Mouse (Mus musculus): Measurements from ENCODE around the gene Itga9. TPM values are rescaled to one million over a fixed set of nuclear protein-coding genes. Genes with fewer than 3 reads are reported as not detected.

Itga9 gene
- polyA plus RNA-seq, 1 experiment from 2014 or later: 27.9 TPM

DNA sequence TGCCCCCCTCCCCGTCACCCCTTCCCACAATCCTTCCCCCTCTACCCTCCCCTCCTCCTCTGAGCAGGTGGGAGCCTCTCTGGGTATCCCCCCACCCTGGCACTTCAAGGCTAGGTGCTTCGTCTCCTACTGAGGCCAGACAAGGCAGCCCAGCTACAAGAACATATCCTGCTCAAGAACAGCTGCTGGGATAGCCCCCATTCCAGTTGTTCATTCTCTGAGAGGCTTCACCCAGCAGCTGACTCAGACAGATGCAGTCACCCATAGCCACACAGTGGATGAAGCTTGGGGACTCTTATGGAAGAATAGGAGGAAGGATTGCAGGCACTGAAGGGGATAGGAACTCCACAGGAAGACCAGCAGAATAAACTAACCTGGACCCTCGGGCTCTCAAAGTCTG, 157.2 kb downstream of the Itga9 start:
- in situ Hi-C loops (cut with MboI; ENCODE audit: low pct_unique_long_range_greater_than_20kb): no loop called here
- no peak for TF ChIP-seq CTCF (IDR thresholded peaks at IDR 0.05)
- POLR2A ChIA-PET: interaction anchor here (0.6 kb wide), 1 partner anchor 145 kb away, joined by 3 read pairs; no protein-coding TSS in a partner anchor
- ATAC-seq (no peak), DNase-seq (ENCODE audit: low read depth, low spot score) (no peak)
- no peaks in the 10 kb centered on the region for H3K27me3 ChIP-seq
- CTCF ChIA-PET: no interaction called here

DNA sequence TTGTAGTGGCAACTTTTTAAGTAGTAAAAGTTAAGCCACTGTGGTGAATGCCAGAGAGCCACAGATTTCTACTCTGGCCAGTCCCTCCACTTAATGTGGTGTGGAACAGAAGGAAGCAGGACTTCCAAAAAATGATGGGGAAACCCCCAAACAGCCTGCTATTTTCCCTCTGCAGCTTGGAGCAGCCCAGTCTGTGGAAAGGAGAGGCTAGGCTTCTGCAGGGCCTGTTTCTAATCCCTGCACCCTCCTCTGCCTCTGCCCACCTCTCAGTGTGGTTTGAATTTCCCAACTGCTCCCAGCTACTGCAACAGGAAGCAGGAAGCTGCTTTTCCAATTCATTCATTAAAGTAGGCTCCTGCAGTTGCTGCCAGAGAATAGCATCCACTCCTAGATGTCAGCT, 158.6 kb downstream of the Itga9 start:
- ChIA-PET POLR2A (interaction anchor here (1.0 kb wide), 1 partner anchor 9 kb away, joined by 3 read pairs; no protein-coding TSS in a partner anchor), CTCF (interaction anchor here (0.9 kb wide), 1 partner anchor 90 kb away, joined by 3 read pairs; no protein-coding TSS in a partner anchor)
- no peak for TF ChIP-seq CTCF (IDR thresholded peaks at IDR 0.05)
- no peaks in the 10 kb centered on the region for H3K27me3 ChIP-seq
- DNase-seq (ENCODE audit: low read depth, low spot score) (no peak), ATAC-seq (no peak)
- in situ Hi-C loops (cut with MboI; ENCODE audit: low pct_unique_long_range_greater_than_20kb): no loop called here

DNA sequence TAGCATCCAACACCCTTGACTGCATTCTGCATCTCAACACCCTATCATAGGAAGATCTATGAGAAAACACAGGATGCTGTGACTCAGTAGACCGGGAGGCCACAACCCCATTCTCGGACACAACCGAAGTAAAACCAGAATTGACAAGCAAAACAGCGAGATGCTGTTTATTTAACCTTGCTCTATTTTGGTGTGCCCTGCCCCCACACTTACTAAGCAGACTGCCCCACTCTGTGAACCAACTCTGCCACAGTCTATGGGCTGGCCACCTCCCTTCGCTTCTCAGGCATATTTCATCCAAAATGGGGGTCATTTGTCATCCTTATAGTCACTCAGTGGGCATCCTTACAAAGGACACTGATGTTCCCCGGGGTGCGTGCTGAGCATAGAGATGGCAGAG, 160.5 kb downstream of the Itga9 start:
- POLR2A ChIA-PET: no interaction called here
- in situ Hi-C loops (cut with MboI; ENCODE audit: low pct_unique_long_range_greater_than_20kb): no loop called here
- DNase-seq (ENCODE audit: low read depth, low spot score) (no peak), ATAC-seq (no peak)
- no peak for TF ChIP-seq CTCF (IDR thresholded peaks at IDR 0.05)
- H3K27me3 ChIP-seq: no peaks in the 10 kb centered on the region
- CTCF ChIA-PET: no interaction called here

DNA sequence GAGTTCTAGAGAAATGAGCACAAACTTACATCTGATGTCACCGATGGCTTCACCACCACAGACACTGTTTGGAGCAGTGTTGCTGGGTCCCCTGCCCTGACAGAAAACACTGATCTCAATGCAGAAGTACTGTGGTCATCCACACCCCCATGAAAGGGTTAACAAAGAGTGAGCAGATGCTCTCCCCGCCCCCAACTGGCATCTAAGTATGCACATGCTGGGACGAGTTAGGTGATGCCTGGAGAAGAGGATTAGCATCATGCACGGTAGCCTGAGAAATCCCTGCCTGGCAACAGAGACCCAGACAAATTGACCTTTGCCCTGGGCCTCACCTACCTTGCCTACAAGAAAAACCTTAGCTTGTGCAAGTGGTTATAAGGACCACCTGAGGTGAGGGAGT, 162.1 kb downstream of the Itga9 start:
- no peak for ATAC-seq
- POLR2A ChIA-PET: no interaction called here
- CTCF ChIA-PET: no interaction called here
- no peaks in the 10 kb centered on the region for H3K27me3 ChIP-seq
- no peak for TF ChIP-seq CTCF (IDR thresholded peaks at IDR 0.05)
- in situ Hi-C loops (cut with MboI; ENCODE audit: low pct_unique_long_range_greater_than_20kb): no loop called here
- no peak for DNase-seq (ENCODE audit: low read depth, low spot score)

DNA sequence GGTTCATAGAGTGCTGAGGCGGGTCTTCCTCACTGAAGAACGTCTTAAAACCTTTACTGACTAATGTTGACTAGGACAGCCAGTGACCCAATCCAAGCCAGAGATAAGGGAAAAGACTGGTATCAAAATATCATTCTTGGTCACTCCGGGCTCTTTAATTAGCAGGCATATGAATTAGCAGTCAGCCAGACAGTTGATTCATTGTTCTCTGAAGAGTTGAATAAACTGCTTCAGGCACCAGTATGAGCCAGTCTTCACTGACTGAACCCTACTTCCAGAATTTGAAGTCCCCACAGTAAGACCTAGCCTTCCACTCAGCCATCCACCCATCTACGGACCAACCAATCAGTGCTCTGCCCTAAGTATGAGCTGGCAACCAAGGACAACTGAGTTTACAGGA, 163.9 kb downstream of the Itga9 start:
- ChIA-PET POLR2A (no interaction called here), CTCF (no interaction called here)
- DNase-seq (ENCODE audit: low read depth, low spot score) (no peak), ATAC-seq (no peak)
- in situ Hi-C loops (cut with MboI; ENCODE audit: low pct_unique_long_range_greater_than_20kb): no loop called here
- no peak for TF ChIP-seq CTCF (IDR thresholded peaks at IDR 0.05)
- no peaks in the 10 kb centered on the region for H3K27me3 ChIP-seq

DNA sequence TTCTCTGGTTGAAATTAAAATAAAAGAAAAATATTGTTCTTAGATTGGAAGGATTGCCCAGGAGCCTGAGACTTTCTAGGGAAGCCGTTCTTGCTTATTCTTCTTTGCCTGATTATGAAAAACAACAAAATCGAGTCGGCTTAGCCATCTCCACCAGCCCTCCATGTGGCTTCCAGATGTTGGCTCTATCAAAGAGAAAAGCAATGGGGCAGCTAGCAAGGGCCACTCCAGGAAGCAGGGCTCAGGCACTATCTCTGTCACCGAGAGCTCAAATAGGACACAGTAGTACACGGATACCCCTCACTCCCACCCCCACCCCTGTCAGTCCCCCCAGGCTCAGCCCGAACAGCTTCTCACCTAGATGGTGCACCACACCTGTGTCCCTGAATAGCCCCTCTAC, 168.2 kb downstream of the Itga9 start:
- ATAC-seq (no peak), DNase-seq (ENCODE audit: low read depth, low spot score) (no peak)
- CTCF ChIA-PET: no interaction called here
- in situ Hi-C loops (cut with MboI; ENCODE audit: low pct_unique_long_range_greater_than_20kb): no loop called here
- POLR2A ChIA-PET: no interaction called here
- TF ChIP-seq CTCF (IDR thresholded peaks at IDR 0.05): no peak
- no peaks in the 10 kb centered on the region for H3K27me3 ChIP-seq

DNA sequence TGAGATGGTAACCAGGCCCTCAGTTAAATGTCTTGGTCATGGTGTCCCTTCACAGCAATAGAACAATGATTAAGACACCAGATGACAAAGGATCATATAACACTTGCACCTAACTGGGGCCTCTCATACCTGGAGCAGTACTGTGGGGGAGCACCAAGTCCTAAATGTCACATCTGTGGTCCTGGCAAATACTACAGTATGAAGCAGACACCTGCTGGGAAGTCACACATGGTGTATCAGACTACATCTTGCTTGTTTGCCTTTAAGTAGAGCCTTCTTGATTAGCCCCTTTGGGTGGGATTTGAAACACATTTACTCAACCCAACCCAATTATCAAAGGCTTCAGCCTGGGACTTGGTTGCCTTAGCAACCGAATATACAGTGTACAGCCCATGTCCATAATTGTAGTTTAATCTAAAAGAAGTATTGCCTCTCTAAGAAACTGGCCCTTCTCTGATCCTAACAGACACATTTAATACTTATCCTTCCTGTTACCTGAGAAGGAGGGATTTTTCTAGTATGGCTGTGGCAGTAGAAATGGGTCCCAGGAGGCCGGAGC, 170.5 kb downstream of the Itga9 start:
- ChIA-PET CTCF (no interaction called here), POLR2A (no interaction called here)
- ATAC-seq: no peak
- in situ Hi-C loops (cut with MboI; ENCODE audit: low pct_unique_long_range_greater_than_20kb): no loop called here
- TF ChIP-seq CTCF (IDR thresholded peaks at IDR 0.05): no peak
- no peaks in the 10 kb centered on the region for H3K27me3 ChIP-seq
- DNase-seq (ENCODE audit: low read depth, low spot score): no peak

DNA sequence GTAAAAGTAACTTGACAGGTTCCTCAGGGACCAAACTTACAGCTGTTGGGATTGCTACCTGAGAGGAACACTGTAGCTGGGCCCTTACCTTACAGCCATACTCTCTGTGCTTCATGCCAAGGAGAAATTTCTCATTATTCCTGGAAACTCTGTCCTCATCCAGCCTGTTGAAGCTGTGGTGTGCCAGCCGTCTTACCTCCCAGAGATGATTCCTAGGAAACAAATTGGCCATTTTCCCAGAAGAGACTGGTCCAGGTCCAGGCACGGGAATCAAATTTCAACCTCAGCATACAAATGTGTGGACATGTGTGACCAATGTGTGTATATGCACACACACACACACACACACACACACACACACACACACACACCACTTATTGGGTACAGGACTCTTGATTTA, 172.1 kb downstream of the Itga9 start:
- no peak for TF ChIP-seq CTCF (IDR thresholded peaks at IDR 0.05)
- H3K27me3 ChIP-seq: no peaks in the 10 kb centered on the region
- POLR2A ChIA-PET: interaction anchor here (0.7 kb wide), 1 partner anchor 154 kb away, joined by 4 read pairs; no protein-coding TSS in a partner anchor
- ATAC-seq: no peak
- in situ Hi-C loops (cut with MboI; ENCODE audit: low pct_unique_long_range_greater_than_20kb): no loop called here
- CTCF ChIA-PET: no interaction called here
- DNase-seq (ENCODE audit: low read depth, low spot score): no peak

DNA sequence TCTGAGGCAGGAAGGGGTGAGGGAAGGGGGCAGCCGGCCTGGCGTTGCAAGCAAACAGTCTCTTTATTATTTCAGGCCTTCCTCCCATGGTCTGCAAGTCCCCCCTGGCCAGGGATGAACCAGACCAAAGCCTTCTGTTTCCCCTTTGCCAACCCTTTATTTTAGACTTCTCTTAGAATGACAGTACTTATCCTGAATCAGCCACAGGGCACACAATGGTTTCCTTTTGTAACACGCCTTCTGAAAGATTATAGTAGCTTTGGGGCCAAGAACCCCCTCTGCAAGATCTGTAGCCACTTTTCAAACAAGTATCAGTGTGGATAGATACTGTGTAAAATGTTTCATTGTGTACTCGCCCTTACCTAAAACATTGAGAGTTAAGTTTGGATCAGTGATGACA, 178.1 kb downstream of the Itga9 start:
- no peak for TF ChIP-seq CTCF (IDR thresholded peaks at IDR 0.05)
- in situ Hi-C loops (cut with MboI; ENCODE audit: low pct_unique_long_range_greater_than_20kb): no loop called here
- DNase-seq (ENCODE audit: low read depth, low spot score): no peak
- ATAC-seq: no peak
- H3K27me3 ChIP-seq: no peaks in the 10 kb centered on the region
- POLR2A ChIA-PET: no interaction called here
- CTCF ChIA-PET: interaction anchor here (2.2 kb wide), 1 partner anchor 16 kb away, joined by 5 read pairs; no protein-coding TSS in a partner anchor

DNA sequence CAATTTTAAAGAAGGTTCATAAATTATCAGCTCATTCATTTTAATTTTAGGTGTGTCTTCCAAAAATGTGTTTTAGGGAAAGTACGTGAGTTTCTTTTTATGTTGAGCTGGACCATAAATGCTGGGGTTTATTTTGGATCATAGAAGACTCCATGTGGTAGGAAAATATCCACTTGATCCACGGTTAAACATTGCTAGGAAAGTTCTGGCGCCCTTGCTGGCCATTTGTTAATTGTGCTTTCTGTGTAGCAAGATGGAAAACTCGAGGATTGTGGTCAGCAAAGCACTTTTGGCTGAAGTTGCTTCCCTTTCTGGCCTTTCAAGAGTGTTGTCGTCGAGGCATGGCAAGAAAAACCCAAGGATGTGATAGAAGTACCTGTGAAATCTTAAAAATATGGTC, 179.3 kb downstream of the Itga9 start:
- in situ Hi-C loops (cut with MboI; ENCODE audit: low pct_unique_long_range_greater_than_20kb): no loop called here
- ChIA-PET POLR2A (interaction anchor here (0.9 kb wide), 1 partner anchor 10 kb away, joined by 4 read pairs; no protein-coding TSS in a partner anchor), CTCF (interaction anchor here (1.0 to 2.2 kb wide), 2 partner anchors 15 to 176 kb away, joined by 3 to 5 read pairs; no protein-coding TSS in a partner anchor)
- ATAC-seq (no peak), DNase-seq (ENCODE audit: low read depth, low spot score) (no peak)
- no peaks in the 10 kb centered on the region for H3K27me3 ChIP-seq
- TF ChIP-seq CTCF (IDR thresholded peaks at IDR 0.05): no peak

DNA sequence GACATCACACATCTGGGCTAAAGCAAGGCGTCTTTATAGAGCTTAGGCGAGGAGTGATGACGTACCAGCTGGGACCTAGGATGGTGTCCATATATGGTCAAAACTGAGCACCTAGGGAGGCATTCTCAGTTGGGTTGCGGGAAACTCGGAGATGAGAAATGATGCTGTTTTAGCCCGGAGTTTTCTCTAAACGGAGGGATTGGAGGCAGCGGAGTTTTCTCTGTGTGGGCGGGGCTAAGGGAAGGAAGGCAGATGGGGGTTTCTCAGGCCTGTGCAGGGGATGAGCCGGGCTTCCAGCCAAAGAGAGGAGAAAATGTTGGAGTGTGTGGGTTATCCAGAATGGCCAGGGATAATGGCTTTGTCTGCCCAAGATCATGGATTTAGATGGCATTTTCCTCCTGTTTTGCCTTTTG, 182.4 kb downstream of the Itga9 start:
- no peak for DNase-seq (ENCODE audit: low read depth, low spot score)
- in situ Hi-C loops (cut with MboI; ENCODE audit: low pct_unique_long_range_greater_than_20kb): no loop called here
- CTCF ChIA-PET: no interaction called here
- POLR2A ChIA-PET: no interaction called here
- no peaks in the 10 kb centered on the region for H3K27me3 ChIP-seq
- ATAC-seq: no peak
- no peak for TF ChIP-seq CTCF (IDR thresholded peaks at IDR 0.05)

DNA sequence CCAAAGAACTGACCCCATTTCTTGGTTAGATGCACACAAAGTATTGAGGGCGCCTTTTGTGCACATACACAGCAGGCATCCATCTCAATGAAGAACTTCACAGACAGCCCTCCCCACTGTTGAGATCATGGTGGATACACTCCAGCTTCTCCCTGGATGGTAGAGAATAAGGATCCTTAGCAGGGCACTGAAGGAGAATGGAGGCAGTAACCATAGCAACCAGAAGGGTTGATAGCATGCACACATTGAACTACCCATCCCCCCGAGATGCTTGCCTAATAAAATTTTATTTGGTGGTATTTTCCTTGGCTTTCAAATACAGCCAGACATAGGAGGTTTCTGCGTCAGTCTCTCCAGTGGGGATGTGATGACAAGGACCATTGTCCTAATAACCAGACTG, 184.7 kb downstream of the Itga9 start:
- ChIA-PET POLR2A (no interaction called here), CTCF (interaction anchor here (1.0 kb wide), 1 partner anchor 28 kb away, joined by 3 read pairs; no protein-coding TSS in a partner anchor)
- H3K27me3 ChIP-seq: no peaks in the 10 kb centered on the region
- DNase-seq (ENCODE audit: low read depth, low spot score) (no peak), ATAC-seq (no peak)
- TF ChIP-seq CTCF (IDR thresholded peaks at IDR 0.05): no peak
- in situ Hi-C loops (cut with MboI; ENCODE audit: low pct_unique_long_range_greater_than_20kb): no loop called here
